Mouse (Mus musculus): Measurements from ENCODE around the gene Fdxr. TPM values are rescaled to one million over a fixed set of nuclear protein-coding genes. Genes with fewer than 3 reads are reported as not detected.

Fdxr gene
- polyA plus RNA-seq, 1 experiment: 11.6 TPM

DNA sequence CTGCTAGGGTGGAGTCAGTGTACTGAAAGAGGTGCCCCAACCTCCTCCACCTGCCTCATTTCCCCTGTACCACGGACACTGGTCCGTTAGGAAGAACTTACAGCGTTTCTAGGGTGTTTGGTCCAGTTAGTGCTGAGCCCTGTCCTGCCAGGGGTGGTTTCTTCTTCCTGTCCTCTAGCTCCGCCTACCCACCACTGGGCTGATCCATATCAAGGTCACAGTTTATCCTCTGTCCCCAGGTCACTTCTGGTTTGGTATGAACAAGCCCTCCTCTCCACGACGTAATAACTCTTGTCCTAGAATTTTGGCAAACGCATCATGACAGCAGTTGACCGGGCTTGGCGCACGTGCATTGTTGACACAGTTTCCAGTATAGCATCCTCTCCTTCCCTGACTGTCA is 57.2 kb downstream of the Fdxr start:
- Histone ChIP-seq H3K27ac (ENCODE audit: insufficient read depth, low read length) (no peak overlapping the region), H3K9me3 (replicated peaks; ENCODE audit: control insufficient read depth, insufficient read depth, low read length, poor library complexity, severe bottlenecking) (no peaks in the 10 kb centered on the region), H3K9ac (ENCODE audit: low read depth, poor library complexity, severe bottlenecking) (no peak overlapping the region), H3K27me3 (ENCODE audit: control insufficient read depth, insufficient read depth, low read length, poor library complexity, severe bottlenecking) (no peaks in the 10 kb centered on the region), H3K4me3 (ENCODE audit: low read depth, low read length) (no peak overlapping the region), H3K4me1 (ENCODE audit: control insufficient read depth, insufficient read depth, low read length) (peaks cover 2% of the 10 kb centered on the region), H3K36me3 (ENCODE audit: control insufficient read depth, insufficient read depth, low read length, poor library complexity, severe bottlenecking) (no peaks in the 10 kb centered on the region)
- TF ChIP-seq POLR2A (IDR thresholded peaks at IDR 0.05; ENCODE audit: insufficient read depth, low read length) (no peak), EP300 (IDR thresholded peaks at IDR 0.05; ENCODE audit: insufficient read depth, low read depth, low read length) (no peak), CTCF (IDR thresholded peaks at IDR 0.05; ENCODE audit: low read depth, low read length) (no peak)

DNA sequence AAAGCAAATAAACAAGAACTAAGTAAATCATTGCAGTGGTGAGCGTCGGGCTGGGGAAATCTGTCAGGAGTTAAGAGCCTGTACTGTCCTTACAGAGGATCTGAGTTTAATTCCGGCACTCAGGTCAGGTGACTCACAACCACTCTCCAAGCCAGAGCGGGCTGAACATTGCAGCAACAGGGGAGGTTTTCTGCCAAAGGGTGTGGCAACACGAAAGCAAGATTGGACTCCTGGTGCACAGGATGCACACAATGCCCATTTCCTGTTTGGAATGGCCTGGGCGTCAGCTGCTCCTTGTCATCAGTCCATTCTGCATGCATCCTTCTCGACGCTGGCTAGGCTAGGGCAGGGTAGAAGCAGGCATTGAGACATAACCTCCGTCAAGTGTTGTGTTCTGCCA is 57.6 kb downstream of the Fdxr start:
- TF ChIP-seq POLR2A (IDR thresholded peaks at IDR 0.05; ENCODE audit: insufficient read depth, low read length) (no peak), CTCF (IDR thresholded peaks at IDR 0.05; ENCODE audit: low read depth, low read length) (no peak), EP300 (IDR thresholded peaks at IDR 0.05; ENCODE audit: insufficient read depth, low read depth, low read length) (no peak)
- no peaks in the 10 kb centered on the region for H3K9me3 ChIP-seq (replicated peaks; ENCODE audit: control insufficient read depth, insufficient read depth, low read length, poor library complexity, severe bottlenecking)
- H3K9ac ChIP-seq (ENCODE audit: low read depth, poor library complexity, severe bottlenecking): no peak overlapping the region
- H3K36me3 ChIP-seq (ENCODE audit: control insufficient read depth, insufficient read depth, low read length, poor library complexity, severe bottlenecking): no peaks in the 10 kb centered on the region
- H3K27me3 ChIP-seq (ENCODE audit: control insufficient read depth, insufficient read depth, low read length, poor library complexity, severe bottlenecking): no peaks in the 10 kb centered on the region
- no peak overlapping the region for H3K4me3 ChIP-seq (ENCODE audit: low read depth, low read length)
- H3K4me1 ChIP-seq (ENCODE audit: control insufficient read depth, insufficient read depth, low read length): peaks cover 2% of the 10 kb centered on the region
- no peak overlapping the region for H3K27ac ChIP-seq (ENCODE audit: insufficient read depth, low read length)

Other genes starting within 250 kb of the Fdxr start
- gene Cd300ld5, start 239.3 kb downstream of the Fdxr start, polyA plus RNA-seq (2011; ENCODE audit: insufficient read depth, insufficient read length, low read depth, missing spikeins): not detected in 2 replicates
- not detected in 2 replicates for gene Cd300ld3, start 228.6 kb downstream of the Fdxr start, polyA plus RNA-seq (2011; ENCODE audit: insufficient read depth, insufficient read length, low read depth, missing spikeins)
- gene Cd300e, start 214.9 kb downstream of the Fdxr start, polyA plus RNA-seq (2011; ENCODE audit: insufficient read depth, insufficient read length, low read depth, missing spikeins): not detected in 2 replicates
- 0.99 and 3.0 TPM in 2 replicates for gene Rab37, start 185.6 kb downstream of the Fdxr start, polyA plus RNA-seq (2011; ENCODE audit: insufficient read depth, insufficient read length, low read depth, missing spikeins)
- gene Cd300lf, start 143.1 kb downstream of the Fdxr start, polyA plus RNA-seq (2011; ENCODE audit: insufficient read depth, insufficient read length, low read depth, missing spikeins): 1.1 TPM in 1 of 2 replicates, not detected in the other
- gene Slc9a3r1, start 113.7 kb downstream of the Fdxr start, polyA plus RNA-seq (2011; ENCODE audit: insufficient read depth, insufficient read length, low read depth, missing spikeins): 73.2 and 77.8 TPM in 2 replicates
- gene Tmem104, start 89.6 kb downstream of the Fdxr start, polyA plus RNA-seq (2011; ENCODE audit: insufficient read depth, insufficient read length, low read depth, missing spikeins): 4.8 and 8.0 TPM in 2 replicates
- gene Nat9, start 89.2 kb downstream of the Fdxr start, polyA plus RNA-seq (2011; ENCODE audit: insufficient read depth, insufficient read length, low read depth, missing spikeins): 13.1 and 16.2 TPM in 2 replicates
- 0.13 TPM in 1 of 2 replicates, not detected in the other for gene Grin2c, start 9.8 kb downstream of the Fdxr start, polyA plus RNA-seq (2011; ENCODE audit: insufficient read depth, insufficient read length, low read depth, missing spikeins)
- 6.7 and 7.1 TPM in 2 replicates for gene Fads6, start 20.6 kb upstream of the Fdxr start, polyA plus RNA-seq (2011; ENCODE audit: insufficient read depth, insufficient read length, low read depth, missing spikeins)
- gene Otop2, start 30.1 kb upstream of the Fdxr start, polyA plus RNA-seq (2011; ENCODE audit: insufficient read depth, insufficient read length, low read depth, missing spikeins): not detected in 2 replicates
- 0.24 and 0.33 TPM in 2 replicates for gene Ush1g, start 45.0 kb upstream of the Fdxr start, polyA plus RNA-seq (2011; ENCODE audit: insufficient read depth, insufficient read length, low read depth, missing spikeins)
- gene Otop3, start 57.7 kb upstream of the Fdxr start, polyA plus RNA-seq (2011; ENCODE audit: insufficient read depth, insufficient read length, low read depth, missing spikeins): not detected in 2 replicates
- gene Hid1, start 90.7 kb upstream of the Fdxr start, polyA plus RNA-seq (2011; ENCODE audit: insufficient read depth, insufficient read length, low read depth, missing spikeins): 2.5 and 3.2 TPM in 2 replicates
- gene Cdr2l, start 104.9 kb upstream of the Fdxr start, polyA plus RNA-seq (2011; ENCODE audit: insufficient read depth, insufficient read length, low read depth, missing spikeins): 12.3 and 14.1 TPM in 2 replicates
- gene Mrpl58, start 126.7 kb upstream of the Fdxr start, polyA plus RNA-seq (2011; ENCODE audit: insufficient read depth, insufficient read length, low read depth, missing spikeins): 50.9 and 60.6 TPM in 2 replicates
- gene Atp5h, start 142.9 kb upstream of the Fdxr start, polyA plus RNA-seq (2011; ENCODE audit: insufficient read depth, insufficient read length, low read depth, missing spikeins): 340 and 358 TPM in 2 replicates
- gene Kctd2, start 143.1 kb upstream of the Fdxr start, polyA plus RNA-seq (2011; ENCODE audit: insufficient read depth, insufficient read length, low read depth, missing spikeins): 22.9 and 26.4 TPM in 2 replicates
- not detected in 2 replicates for gene Trim80, start 163.5 kb upstream of the Fdxr start, polyA plus RNA-seq (2011; ENCODE audit: insufficient read depth, insufficient read length, low read depth, missing spikeins)
- gene Slc16a5, start 185.4 kb upstream of the Fdxr start, polyA plus RNA-seq (2011; ENCODE audit: insufficient read depth, insufficient read length, low read depth, missing spikeins): not detected in 2 replicates
- 3.0 and 3.6 TPM in 2 replicates for gene Armc7, start 198.6 kb upstream of the Fdxr start, polyA plus RNA-seq (2011; ENCODE audit: insufficient read depth, insufficient read length, low read depth, missing spikeins)
- 42.7 and 43.2 TPM in 2 replicates for gene Nt5c, start 214.8 kb upstream of the Fdxr start, polyA plus RNA-seq (2011; ENCODE audit: insufficient read depth, insufficient read length, low read depth, missing spikeins)
- 163 and 173 TPM in 2 replicates for gene Jpt1, start 237.3 kb upstream of the Fdxr start, polyA plus RNA-seq (2011; ENCODE audit: insufficient read depth, insufficient read length, low read depth, missing spikeins)